Mouse (Mus musculus) layer of hippocampus, postnatal 14 days (tissue): ENCODE measurements around the gene Aph1c. TPM values are rescaled to one million over a fixed set of nuclear protein-coding genes. Genes with fewer than 3 reads are reported as not detected.
"Not testable (repeated sequence)": the region's sequence is repeated elsewhere in the genome, so short reads cannot be mapped to it uniquely, and the experiment has no call there.

ENCODE experiments used
- DNase-seq, 2 experiments: peaks; one replicate each; pipeline ENCODE4 v3.0.0; 2021 to 2022; ENCODE audit warnings: low spot score in 2 of 2, mixed read lengths in 1 of 2
- total RNA-seq, 2 experiments: library from RNA; stranded (reverse); gene quantifications; 2 replicates each; pipeline ENCODE4 v1.2.3; 2021

The Aph1c gene
- total RNA-seq, 2 experiments from 2014 or later, result 5.2 to 5.3 TPM

GRCm38 (mm10) chr9:66835097-66835480 is 563 bp upstream of the Aph1c start:
- DNase-seq, result no peak

DNA sequence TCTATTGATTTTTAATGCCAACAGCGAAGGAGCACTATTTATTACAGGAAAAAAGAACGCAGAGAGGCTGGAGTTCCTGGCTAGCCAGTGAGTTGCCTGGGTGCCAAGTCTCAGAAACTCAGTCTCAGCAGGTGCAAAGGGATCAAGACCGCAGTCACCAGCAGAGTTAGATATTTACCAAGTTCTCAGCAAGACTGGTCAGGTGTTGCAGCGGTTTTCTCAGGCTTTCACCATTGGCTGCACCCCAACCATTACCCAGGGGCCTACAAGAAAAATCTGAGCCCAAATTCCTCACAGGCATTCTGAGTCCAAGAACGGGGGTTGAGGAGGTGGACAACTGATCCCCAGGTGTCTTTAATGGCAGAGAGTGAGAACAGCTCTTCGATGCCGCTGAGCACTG is 675 bp downstream of the Aph1c start:
- no peak for DNase-seq

DNA sequence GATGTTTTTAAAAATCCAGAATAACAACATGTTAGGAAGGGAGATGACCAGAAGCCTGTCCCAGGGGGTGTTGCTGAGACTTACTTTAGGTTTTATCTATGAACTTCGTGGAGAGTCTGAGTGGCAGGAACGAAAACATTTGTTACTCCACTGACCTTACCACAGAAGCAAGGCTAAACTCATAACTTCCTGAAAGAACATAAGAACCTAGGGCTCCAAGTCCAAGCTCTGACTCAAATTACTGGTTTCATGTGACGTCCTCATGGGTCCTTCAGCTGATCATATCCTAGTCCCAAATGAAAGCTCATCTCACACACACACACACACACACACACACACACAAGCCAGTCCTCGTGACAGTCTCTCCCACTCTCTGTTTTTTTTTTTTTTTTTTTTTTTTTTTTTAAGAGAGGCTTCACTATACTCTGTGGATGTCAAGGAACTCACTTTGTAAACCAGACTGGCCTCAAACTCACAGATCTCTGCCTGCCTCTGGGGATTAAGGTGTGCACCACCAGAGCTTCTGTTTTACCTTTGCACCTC is 2.1 kb downstream of the Aph1c start:
- no peak for DNase-seq

GRCm38 (mm10) chr9:66825990-66826389 is 8.5 kb downstream of the Aph1c start:
- peak in 1 of 2 experiments; percentile 71 for DNase-seq

GRCm38 (mm10) chr9:66822255-66822654 is 12.3 kb downstream of the Aph1c start:
- DNase-seq, result not testable (repeated sequence)

DNA sequence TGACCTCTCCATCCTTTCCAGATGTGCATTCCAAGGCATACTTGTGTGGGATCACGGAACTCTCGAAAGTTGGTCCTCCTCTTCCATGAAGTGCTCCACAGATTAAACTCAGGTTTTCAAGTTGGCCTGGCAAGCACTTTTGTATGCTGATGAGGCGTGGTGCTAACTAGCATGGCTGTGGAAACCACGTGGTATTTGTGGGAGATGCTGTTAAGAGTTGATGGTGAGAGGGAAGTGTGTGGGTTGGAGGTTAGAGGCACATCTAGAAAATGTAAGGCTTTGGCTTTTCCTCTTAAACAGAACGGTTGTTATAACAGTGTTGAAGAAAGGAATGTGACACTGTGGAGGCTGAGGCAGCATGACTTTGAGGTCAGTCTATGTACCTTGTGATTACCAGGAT is 13.5 kb downstream of the Aph1c start:
- no peak for DNase-seq

DNA sequence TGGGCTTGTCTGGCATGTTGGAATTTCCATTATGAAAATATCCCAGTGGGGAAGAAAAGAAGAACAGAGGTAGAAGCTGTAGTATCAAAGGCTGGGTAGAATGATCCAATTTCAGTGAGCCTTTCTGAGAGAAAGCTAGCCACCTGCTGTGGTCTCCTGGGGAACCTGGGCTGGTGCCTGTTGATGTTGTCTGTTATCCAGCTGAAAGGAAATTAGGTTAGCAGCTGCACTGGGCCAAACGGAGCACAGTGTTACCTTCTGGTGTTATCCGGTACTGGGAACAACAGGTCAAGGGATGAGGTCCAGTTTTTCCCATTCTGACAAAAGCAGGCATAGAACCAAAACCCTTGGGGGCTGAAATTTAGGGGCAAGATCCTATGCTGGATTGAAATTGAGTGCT is 21.1 kb downstream of the Aph1c start:
- no peak for DNase-seq

DNA sequence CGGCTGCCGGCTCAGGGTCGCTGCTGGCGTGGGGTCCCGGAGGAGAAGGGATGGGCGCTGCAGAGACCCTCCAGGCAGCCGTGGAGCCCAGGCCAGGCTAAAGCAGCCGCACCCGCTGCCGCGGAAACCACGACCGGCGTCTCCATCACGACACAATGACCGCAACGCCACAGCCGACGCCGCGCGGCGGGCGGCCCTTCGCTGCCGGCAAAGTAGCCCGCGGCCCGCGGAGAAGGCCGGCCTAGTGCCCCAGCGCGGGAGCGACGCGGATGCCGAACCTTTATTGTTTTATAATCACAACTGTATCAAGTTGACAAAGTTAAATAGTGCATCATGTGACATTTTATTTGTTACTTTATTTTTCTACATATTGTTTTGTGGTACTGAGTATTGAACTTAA is 28.6 kb downstream of the Aph1c start:
- not testable (repeated sequence) for DNase-seq

- no peak for DNase-seq
These were observed 32.6 kb downstream of the Aph1c start for GRCm38 (mm10) chr9:66801947-66802346.

DNA sequence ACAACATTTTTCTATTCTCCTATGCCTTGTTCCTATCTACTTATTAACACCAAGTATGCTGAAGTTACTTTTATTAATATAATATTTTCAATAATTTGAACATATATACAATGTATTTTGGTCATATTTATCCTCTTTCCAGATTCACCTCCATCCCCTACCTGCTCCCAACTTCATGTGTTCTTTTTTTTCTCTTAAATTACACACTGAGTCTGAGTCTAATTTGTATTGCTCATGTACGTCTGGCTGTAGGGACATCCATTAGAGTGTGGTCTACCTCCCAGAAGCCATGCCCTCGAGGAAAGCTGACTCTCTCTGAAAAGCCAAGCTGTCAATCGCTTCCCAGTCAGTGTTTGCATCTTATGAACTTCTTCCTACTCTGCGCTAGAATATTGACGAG is 37.8 kb downstream of the Aph1c start, which contains the start of gene Gm10647:
TSS of gene Gm10647 (plus strand) at position 301 of the 400 bp plus-strand sequence.
- no peak for DNase-seq

DNA sequence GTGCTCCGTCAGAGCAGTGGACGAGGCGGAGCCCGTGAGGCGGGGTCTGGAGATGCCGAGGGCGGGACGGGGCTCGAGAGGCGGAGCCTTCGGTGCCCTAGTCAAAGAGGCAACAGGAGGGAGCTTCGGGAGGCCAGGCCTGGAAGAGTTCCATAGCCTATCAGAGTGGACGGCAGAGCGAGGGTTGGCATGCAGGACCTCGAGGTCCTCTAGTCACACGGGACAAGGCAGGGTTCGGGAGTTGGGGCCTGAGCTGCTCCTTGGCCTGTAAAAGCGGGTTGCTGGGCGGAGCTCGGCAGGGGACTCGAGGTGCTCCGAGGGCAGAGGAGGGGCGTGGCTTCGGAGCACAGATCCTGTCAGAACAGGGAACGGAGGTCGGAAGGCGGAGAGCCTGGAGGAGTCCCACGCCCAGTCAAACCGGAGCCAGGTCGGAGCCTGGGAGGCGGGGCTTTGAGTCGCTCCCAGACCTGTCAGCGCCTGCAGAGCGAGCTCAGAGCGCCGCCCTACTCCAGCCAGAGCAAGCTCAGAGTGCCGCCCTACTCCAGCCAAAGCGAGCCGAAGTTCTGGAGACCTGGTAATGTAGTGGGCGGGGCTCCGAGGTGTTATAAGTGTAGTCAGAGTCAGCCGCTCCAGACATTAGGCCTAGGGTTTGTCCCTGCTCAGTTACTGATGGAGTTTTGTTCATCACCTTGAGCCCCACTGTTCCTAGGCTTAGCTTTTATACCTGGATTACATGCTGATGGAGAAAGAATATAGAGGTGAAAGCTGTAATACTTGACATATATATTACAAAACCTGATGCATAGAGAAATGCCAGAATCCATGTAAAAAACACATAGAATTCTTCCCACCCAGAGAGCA is 38.8 kb downstream of the Aph1c start, which contains the start of gene Aph1b:
TSS of gene Aph1b (minus strand) at position 27 of the 861 bp plus-strand sequence.
- DNase-seq, result peak; percentile 92 to 95

DNA sequence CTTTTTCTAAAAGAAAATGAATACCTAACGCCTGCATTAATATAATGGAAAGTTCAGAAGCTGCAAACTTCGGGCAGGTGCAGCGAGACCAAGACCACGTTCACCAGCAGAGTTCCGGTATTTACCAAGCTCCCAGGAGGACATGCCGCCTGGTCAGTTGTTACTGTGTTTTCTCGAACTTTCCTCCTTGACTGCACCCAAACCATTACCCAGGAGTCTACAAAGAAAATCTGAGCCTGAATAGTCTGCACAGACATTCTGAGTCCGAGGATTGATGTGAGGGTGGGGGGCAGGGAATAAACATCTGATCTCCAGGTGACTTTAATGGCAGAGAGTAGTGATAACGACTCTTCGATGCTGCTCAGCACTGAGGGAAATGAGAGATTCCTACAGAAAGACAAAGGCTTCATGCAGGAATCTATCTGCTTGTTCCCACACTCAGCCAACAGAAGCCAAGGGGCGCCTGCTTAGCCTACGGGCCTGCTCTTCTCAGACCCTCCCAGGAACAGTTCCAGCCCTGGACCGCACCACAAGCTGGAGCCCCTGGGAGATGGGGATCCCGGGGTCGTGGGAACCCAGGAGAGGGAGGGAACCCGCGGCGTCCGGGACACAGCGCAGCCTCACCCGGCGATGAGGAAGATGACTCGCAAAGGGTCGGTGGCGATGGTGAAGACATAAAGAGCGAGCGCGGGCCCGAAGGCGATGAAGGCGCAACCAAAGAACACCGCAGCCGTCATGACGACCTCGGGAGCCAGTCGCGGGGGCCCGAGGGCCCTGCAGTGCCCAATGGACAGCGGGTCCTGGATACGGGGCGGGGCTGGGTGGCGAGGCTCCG is 39.7 kb downstream of the Aph1c start:
- DNase-seq, result no peak

- DNase-seq, result peak in 1 of 2 experiments; percentile 66
These were observed 46.7 kb downstream of the Aph1c start for GRCm38 (mm10) chr9:66787821-66788220.

DNA sequence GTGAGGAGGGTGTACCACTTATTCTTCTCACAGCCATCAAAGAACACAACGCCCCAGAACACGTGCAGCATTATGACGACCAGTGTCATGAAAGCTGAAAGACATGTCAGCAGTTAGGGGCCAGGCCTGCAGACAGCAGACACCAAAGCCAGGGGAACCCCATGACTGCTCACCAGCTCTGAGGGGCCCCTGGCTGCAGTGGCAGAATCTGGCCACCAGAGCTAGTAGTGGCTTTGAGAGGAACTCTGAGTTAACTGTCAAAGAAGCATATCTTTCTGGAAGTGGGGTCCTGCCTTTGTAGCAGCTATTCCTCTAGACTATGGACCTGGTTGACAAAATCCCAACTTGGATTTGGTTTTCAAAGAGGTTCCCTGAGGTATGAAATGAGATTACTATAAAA is 50.0 kb downstream of the Aph1c start:
- DNase-seq, result not testable (repeated sequence)

DNA sequence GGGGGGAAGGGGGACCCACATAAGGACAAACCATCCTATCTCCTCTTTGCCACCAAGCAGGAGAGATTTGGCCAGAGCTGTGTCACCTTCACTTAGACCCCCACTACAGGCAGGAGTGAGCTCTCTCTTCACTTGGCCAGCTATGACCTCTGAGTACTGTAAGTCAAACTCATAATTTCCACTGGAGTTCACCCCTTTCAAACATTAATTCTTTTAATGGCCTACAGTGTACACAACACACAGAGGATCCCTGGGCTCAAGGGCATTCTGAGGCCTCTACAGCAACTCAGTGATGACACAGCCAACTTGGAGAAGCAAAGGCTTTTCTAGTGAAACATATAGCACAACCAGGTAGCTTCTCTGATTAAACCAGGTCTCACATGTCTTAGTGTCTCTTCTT is 63.8 kb downstream of the Aph1c start:
- DNase-seq, result no peak

DNA sequence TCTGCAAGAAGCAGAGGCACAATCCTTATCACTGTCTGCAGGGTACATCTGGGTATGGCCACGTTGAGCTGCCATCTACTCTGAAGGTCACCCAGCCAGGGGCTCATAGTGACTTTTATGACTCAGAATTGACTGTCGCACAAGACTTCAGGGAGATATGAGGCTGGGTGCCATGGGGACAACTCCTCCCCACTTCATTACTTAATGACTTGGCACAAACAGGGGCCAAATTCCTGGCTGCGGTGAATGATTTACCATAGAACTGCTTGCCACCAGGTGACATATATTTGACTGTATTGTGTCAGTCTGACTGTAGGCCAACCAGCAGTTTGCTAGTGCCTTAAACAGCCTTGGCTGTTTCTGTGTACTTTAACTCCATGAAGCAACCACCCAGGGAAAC is 65.3 kb downstream of the Aph1c start:
- no peak for DNase-seq

GRCm38 (mm10) chr9:66768721-66769120 is 65.8 kb downstream of the Aph1c start:
- DNase-seq, result no peak
